Mouse (Mus musculus): ENCODE measurements at regions not wholly inside any gene's neighbourhood (a gene's known extent, or its start where the extent isn't known, plus 50 kb on each side); places are given as distances from the start of the nearest gene placed in this dataset.

DNA sequence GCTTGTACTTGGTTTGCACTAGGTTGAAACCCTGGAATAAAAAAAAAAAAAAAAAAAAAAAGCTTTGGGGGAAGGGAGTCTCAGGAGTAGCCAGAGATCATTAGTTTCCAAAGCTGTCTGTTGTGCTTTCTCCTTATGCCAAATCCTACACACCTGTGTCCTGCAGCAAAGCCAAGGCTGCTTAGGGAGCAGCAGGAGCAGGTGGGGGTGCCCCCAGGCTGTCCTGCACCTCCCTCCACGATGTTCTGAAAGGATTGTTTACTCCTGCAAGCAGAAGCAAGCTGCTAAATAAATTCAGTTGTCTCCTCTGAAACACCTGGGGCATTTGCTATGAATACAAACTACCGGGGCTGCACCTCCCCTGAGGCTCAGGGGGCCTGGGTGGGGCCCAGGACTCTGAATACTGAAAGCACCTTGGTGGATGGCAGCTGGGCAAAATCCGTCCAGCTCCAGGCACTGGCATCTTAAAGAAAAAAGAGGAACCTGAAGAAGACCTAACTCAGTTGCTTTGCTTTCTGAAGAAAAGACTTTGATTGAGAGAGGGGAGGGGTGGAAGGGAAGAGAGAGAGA is 137.5 kb upstream of the Arl4c start:
- no peak overlapping the region for H3K9ac ChIP-seq (ENCODE audit: low read depth, low read length)
- H3K9me3 ChIP-seq (ENCODE audit: control insufficient read depth, low read length), result no peaks in the 10 kb centered on the region
- no peaks in the 10 kb centered on the region; the same call in 1 of the 2 replicates for H3K4me1 ChIP-seq (ENCODE audit: control insufficient read depth, insufficient read depth, low read length)
- H3K27ac ChIP-seq (ENCODE audit: low read length), result no peak overlapping the region
- 23% methylated on average over 3 of the region's 3 CpGs for WGBS
- no peaks in the 10 kb centered on the region for H3K36me3 ChIP-seq (ENCODE audit: control insufficient read depth, insufficient read depth, low read length)
- H3K4me3 ChIP-seq (ENCODE audit: low read length), result no peak overlapping the region
- H3K4me2 ChIP-seq (ENCODE audit: low read depth, low read length), result no peak overlapping the region
- no peak for ATAC-seq
- H3K27me3 ChIP-seq (replicated peaks; ENCODE audit: control insufficient read depth, insufficient read depth, low read length), result no peaks in the 10 kb centered on the region

DNA sequence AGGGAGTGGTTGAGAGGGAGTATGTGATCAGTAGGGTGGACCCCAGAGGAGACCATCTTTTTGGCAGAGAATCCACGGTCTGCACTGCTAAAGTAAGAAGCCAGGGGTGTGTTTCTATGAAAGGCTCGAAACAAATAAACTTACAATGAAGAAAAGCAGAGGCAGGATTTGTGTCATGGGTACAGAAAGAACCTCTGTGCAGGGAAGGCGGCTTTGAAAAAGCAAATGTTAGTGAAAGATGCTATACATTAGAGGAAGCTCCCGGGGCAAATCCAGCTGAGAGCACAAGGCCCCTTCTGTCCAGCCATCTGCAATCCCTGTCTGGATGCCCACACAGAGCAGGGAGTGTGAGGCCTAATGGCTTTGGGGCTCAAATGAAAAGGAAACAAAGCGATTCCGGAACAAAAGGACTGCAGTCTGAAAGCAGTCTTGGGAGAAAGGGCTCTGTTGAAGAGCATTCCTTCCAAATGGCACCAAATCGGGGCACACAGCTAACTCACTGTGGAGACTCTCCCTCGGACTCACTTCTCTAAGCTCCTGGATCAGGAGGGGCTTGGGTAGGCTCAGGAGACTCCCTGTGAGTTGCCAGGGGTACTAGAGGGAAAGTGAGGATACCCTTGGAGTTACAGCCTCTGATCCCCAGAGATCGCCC is 138.1 kb upstream of the Arl4c start:
- no peak overlapping the region for H3K9ac ChIP-seq (ENCODE audit: low read depth, low read length)
- H3K4me3 ChIP-seq (ENCODE audit: low read length), result no peak overlapping the region
- 53% methylated on average over 9 of the region's 9 CpGs for whole genome bisulfite sequencing
- H3K9me3 ChIP-seq (ENCODE audit: control insufficient read depth, low read length), result no peaks in the 10 kb centered on the region
- ATAC-seq, result no peak
- no peaks in the 10 kb centered on the region for H3K36me3 ChIP-seq (ENCODE audit: control insufficient read depth, insufficient read depth, low read length)
- H3K27me3 ChIP-seq (replicated peaks; ENCODE audit: control insufficient read depth, insufficient read depth, low read length), result no peaks in the 10 kb centered on the region
- no peak overlapping the region for H3K27ac ChIP-seq (ENCODE audit: low read length)
- no peak overlapping the region for H3K4me2 ChIP-seq (ENCODE audit: low read depth, low read length)
- no peaks in the 10 kb centered on the region; the same call in 1 of the 2 replicates for H3K4me1 ChIP-seq (ENCODE audit: control insufficient read depth, insufficient read depth, low read length)

DNA sequence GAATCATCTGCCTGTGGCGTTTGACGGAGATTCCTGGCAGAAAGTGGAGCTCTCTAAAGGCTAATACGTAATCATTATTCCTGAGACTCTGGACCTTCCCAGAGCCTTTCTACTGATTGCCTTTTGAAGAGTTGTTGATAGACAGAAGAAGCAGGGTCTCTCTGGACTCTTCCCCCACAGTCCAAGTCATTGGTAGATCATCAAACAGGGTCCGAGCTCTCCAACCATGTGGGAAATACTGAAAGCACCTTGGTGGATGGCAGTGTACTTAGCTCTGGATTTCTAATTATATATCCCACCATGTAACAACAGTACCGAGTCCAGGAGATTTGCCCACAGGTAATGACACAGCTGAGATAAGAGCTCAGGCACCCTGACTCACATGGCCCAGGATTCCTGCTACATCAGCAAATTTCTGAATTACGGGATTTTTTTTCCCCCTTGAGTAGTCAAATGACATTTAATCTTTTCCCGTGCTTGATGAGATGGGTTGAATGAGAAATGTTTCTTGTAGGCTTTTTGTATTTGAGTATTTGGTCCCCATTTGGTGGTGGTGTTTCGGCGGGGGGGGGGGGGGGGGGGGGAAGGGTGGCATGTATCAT is 139.1 kb upstream of the Arl4c start:
- no peak overlapping the region for H3K27ac ChIP-seq (ENCODE audit: low read length)
- ATAC-seq, result no peak
- WGBS, result 86% methylated on average over 8 of the region's 9 CpGs

DNA sequence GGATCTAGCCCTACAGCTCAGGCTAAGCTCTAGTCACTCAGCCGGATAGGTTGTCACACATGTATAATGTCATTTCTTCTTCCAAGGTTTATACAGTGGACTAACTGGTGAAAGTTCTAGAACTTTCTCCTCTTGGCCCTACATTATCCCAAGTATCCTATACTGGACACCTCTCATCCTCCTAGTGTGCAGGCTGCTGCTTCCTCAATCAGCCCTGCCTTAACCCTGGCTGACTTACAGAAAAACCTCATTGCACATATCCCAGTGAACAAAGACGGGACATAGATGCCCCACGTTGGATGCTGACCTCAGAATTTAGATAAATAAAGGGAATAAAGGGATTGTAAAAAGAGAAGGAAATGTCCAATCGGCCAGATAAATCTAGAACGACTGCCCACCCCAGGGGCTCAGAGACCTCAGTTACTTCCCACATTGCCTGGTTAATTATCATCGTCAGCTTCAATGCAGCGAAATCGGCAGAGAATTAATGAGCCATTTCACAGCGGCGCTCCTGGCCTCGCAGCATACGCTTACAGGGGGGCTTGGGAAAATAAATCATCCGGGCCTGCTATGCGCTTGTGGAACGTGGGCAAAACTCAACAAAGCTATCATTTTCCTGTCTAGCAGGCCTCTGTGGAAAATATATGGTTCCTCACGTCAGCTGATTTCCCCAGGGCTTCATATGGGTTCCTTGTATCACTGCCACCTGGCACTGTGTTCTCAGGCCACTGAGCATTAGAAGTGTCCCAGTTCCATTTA is 145.5 kb upstream of the Arl4c start:
- Histone ChIP-seq H3K9me3 (ENCODE audit: control insufficient read depth, low read length) (no peaks in the 10 kb centered on the region), H3K4me3 (ENCODE audit: low read length) (no peak overlapping the region), H3K27me3 (replicated peaks; ENCODE audit: control insufficient read depth, insufficient read depth, low read length) (no peaks in the 10 kb centered on the region), H3K4me1 (ENCODE audit: control insufficient read depth, insufficient read depth, low read length) (no peaks in the 10 kb centered on the region; the same call in 1 of the 2 replicates), H3K9ac (ENCODE audit: low read depth, low read length) (no peak overlapping the region), H3K27ac (ENCODE audit: low read length) (no peak overlapping the region), H3K4me2 (ENCODE audit: low read depth, low read length) (no peak overlapping the region), H3K36me3 (ENCODE audit: control insufficient read depth, insufficient read depth, low read length) (no peaks in the 10 kb centered on the region)
- 48% methylated on average over 16 of the region's 16 CpGs for WGBS
- ATAC-seq, result no peak

More for the DNA sequence above, 139.1 kb upstream of the Arl4c start:
- Histone ChIP-seq H3K4me2 (ENCODE audit: low read depth, low read length) (no peak overlapping the region), H3K9me3 (ENCODE audit: control insufficient read depth, low read length) (no peaks in the 10 kb centered on the region), H3K4me1 (ENCODE audit: control insufficient read depth, insufficient read depth, low read length) (no peaks in the 10 kb centered on the region; the same call in 1 of the 2 replicates), H3K27me3 (replicated peaks; ENCODE audit: control insufficient read depth, insufficient read depth, low read length) (no peaks in the 10 kb centered on the region), H3K4me3 (ENCODE audit: low read length) (no peak overlapping the region), H3K36me3 (ENCODE audit: control insufficient read depth, insufficient read depth, low read length) (no peaks in the 10 kb centered on the region), H3K9ac (ENCODE audit: low read depth, low read length) (no peak overlapping the region)

DNA sequence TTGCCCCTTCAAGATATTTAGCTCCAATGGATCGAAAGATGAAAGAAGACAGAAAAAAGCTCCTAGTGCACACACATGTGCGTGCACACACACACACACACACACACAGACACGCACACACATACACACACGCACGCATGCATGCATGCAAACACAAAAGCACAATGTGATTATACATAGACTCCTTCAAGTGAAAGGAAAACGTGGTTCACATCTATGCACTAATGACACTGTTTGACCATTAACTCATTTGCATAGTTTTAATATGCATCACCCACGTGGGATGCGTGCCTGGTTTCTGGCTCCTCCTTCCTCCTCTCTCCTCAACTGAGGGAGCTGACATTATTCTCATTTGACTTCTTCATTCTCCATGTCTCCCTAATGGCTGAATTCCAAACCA is 146.2 kb upstream of the Arl4c start:
- WGBS, result 72% methylated on average over 8 of the region's 8 CpGs
- no peak for ATAC-seq

DNA sequence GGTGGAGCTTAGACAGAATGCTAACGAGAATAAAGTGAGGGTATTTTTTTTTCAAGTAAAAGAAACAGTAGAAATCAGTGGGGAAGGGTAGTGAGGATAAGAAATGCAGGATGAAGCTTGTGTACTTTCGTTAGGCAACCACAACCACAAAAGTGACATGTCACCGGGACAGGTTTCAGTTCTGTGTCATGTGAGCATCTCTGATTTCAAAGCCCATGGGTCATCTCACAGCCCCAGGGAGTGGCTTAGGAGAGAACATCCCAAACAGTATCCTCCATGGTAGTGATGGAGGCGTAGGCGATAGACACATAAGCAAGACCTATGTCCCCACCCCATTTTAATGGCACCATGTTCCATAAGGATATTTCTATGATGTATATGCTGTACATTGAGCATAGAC is 147.4 kb upstream of the Arl4c start:
- 86% methylated on average over 5 of the region's 5 CpGs for WGBS

More for the DNA sequence above, 146.2 kb upstream of the Arl4c start:
- no peak overlapping the region for H3K4me2 ChIP-seq (ENCODE audit: low read depth, low read length)
- H3K9me3 ChIP-seq (ENCODE audit: control insufficient read depth, low read length), result no peaks in the 10 kb centered on the region
- H3K27ac ChIP-seq (ENCODE audit: low read length), result no peak overlapping the region
- H3K4me1 ChIP-seq (ENCODE audit: control insufficient read depth, insufficient read depth, low read length), result no peaks in the 10 kb centered on the region; the same call in 1 of the 2 replicates
- H3K9ac ChIP-seq (ENCODE audit: low read depth, low read length), result no peak overlapping the region
- H3K36me3 ChIP-seq (ENCODE audit: control insufficient read depth, insufficient read depth, low read length), result no peaks in the 10 kb centered on the region
- H3K4me3 ChIP-seq (ENCODE audit: low read length), result no peak overlapping the region
- H3K27me3 ChIP-seq (replicated peaks; ENCODE audit: control insufficient read depth, insufficient read depth, low read length), result no peaks in the 10 kb centered on the region

DNA sequence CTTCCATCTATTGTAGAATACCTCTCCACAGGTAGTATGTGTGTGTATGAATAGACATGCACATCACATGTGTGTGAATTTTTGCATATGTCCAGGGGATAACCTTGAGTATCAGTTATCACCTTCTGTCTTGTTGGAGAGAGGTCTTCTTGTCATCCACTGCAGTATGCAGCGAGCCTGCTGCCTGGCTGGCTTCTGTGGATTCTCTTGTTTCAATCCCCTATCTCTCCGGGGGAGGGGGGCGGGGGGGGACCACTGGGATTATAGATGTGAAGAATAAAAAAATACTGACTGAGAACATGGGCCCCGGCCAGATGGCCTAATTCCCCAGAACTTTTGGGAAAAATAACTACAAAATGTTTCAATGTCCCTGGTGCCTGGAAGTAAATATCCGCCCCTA is 149.9 kb upstream of the Arl4c start:
- H3K4me2 ChIP-seq (ENCODE audit: low read depth, low read length), result no peak overlapping the region
- H3K27me3 ChIP-seq (replicated peaks; ENCODE audit: control insufficient read depth, insufficient read depth, low read length), result no peaks in the 10 kb centered on the region
- no peak overlapping the region for H3K27ac ChIP-seq (ENCODE audit: low read length)
- no peak for ATAC-seq
- H3K9ac ChIP-seq (ENCODE audit: low read depth, low read length), result no peak overlapping the region
- H3K4me1 ChIP-seq (ENCODE audit: control insufficient read depth, insufficient read depth, low read length), result no peaks in the 10 kb centered on the region; the same call in 1 of the 2 replicates
- H3K9me3 ChIP-seq (ENCODE audit: control insufficient read depth, low read length), result no peaks in the 10 kb centered on the region
- H3K36me3 ChIP-seq (ENCODE audit: control insufficient read depth, insufficient read depth, low read length), result no peaks in the 10 kb centered on the region
- no peak overlapping the region for H3K4me3 ChIP-seq (ENCODE audit: low read length)
- 83% methylated on average over 5 of the region's 5 CpGs for WGBS

More for the DNA sequence above, 147.4 kb upstream of the Arl4c start:
- H3K27ac ChIP-seq (ENCODE audit: low read length), result no peak overlapping the region
- H3K9ac ChIP-seq (ENCODE audit: low read depth, low read length), result no peak overlapping the region
- no peaks in the 10 kb centered on the region for H3K36me3 ChIP-seq (ENCODE audit: control insufficient read depth, insufficient read depth, low read length)
- no peak overlapping the region for H3K4me3 ChIP-seq (ENCODE audit: low read length)
- no peaks in the 10 kb centered on the region for H3K27me3 ChIP-seq (replicated peaks; ENCODE audit: control insufficient read depth, insufficient read depth, low read length)
- H3K9me3 ChIP-seq (ENCODE audit: control insufficient read depth, low read length), result no peaks in the 10 kb centered on the region
- H3K4me1 ChIP-seq (ENCODE audit: control insufficient read depth, insufficient read depth, low read length), result no peaks in the 10 kb centered on the region; the same call in 1 of the 2 replicates
- no peak for ATAC-seq
- H3K4me2 ChIP-seq (ENCODE audit: low read depth, low read length), result no peak overlapping the region

DNA sequence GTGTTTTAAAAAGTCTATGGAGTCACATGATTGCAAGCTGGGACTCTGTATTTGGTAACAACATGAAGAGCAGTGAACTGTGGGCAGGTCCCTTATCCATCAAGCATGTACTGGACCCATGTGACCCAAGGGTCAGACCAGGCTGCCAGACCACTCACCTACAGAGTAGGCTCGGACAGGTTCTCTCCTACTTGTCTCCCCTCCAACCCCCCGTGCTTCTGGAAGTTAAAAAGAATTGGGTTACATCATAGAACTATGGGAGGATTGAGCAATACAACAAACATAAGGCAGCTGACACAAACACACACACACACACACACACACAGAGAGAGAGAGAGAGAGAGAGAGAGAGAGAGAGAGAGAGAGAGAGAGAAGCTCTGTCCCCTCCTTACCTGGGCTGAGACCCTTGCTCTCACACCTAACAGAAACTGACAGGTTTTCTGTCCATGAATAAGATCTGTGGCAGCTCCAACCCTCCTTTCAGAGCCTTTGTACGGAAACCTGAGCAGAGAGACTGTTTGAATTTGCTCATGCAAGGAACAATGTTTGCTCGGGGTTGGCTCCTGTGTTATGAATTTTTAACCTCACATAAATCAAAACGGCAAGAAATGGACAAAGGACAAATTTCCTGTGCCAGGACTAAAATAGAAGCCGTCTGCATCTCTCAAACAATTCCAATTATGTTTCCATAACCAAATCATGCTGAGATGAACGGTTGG is 159.0 kb upstream of the Arl4c start:
- H3K9me3 ChIP-seq (ENCODE audit: control insufficient read depth, low read length), result no peaks in the 10 kb centered on the region
- H3K4me3 ChIP-seq (ENCODE audit: low read length), result no peak overlapping the region
- H3K36me3 ChIP-seq (ENCODE audit: control insufficient read depth, insufficient read depth, low read length), result no peaks in the 10 kb centered on the region
- no peak overlapping the region for H3K9ac ChIP-seq (ENCODE audit: low read depth, low read length)
- 0 out of 2 replicates have a peak, but pooled peaks cover 2% of the 10 kb centered on the region for H3K4me1 ChIP-seq (ENCODE audit: control insufficient read depth, insufficient read depth, low read length)
- no peak overlapping the region for H3K27ac ChIP-seq (ENCODE audit: low read length)
- no peak overlapping the region for H3K4me2 ChIP-seq (ENCODE audit: low read depth, low read length)
- H3K27me3 ChIP-seq (replicated peaks; ENCODE audit: control insufficient read depth, insufficient read depth, low read length), result no peaks in the 10 kb centered on the region
- WGBS, result 37% methylated on average over 7 of the region's 7 CpGs
- ATAC-seq, result no peak

DNA sequence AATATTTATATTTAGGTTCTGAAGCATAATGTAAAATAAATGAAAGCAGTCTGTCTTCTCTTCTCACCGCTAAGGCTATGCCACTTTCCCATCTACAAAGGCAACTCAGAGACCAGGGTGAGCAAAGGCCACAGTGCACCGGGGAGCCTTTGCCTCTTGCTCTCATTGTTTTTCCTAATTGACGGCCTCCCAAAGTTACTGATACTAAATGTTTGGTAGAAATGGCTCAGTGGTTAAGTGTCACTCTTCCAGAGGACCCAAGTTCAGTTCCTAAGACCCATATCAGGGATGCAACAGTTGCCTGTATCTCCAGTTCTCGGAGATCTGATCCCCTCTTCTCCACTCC is 159.5 kb upstream of the Arl4c start:
- WGBS, result 59% methylated on average over 4 of the region's 4 CpGs
- no peaks in the 10 kb centered on the region for H3K36me3 ChIP-seq (ENCODE audit: control insufficient read depth, insufficient read depth, low read length)
- no peaks in the 10 kb centered on the region for H3K27me3 ChIP-seq (replicated peaks; ENCODE audit: control insufficient read depth, insufficient read depth, low read length)
- H3K4me1 ChIP-seq (ENCODE audit: control insufficient read depth, insufficient read depth, low read length), result 0 out of 2 replicates have a peak, but pooled peaks cover 2% of the 10 kb centered on the region
- H3K9ac ChIP-seq (ENCODE audit: low read depth, low read length), result no peak overlapping the region
- H3K4me2 ChIP-seq (ENCODE audit: low read depth, low read length), result no peak overlapping the region
- H3K9me3 ChIP-seq (ENCODE audit: control insufficient read depth, low read length), result no peaks in the 10 kb centered on the region
- H3K4me3 ChIP-seq (ENCODE audit: low read length), result no peak overlapping the region
- no peak for ATAC-seq
- no peak overlapping the region for H3K27ac ChIP-seq (ENCODE audit: low read length)

All from intestine, embryonic 16.5 days (tissue).